In the genomic region with DNA sequence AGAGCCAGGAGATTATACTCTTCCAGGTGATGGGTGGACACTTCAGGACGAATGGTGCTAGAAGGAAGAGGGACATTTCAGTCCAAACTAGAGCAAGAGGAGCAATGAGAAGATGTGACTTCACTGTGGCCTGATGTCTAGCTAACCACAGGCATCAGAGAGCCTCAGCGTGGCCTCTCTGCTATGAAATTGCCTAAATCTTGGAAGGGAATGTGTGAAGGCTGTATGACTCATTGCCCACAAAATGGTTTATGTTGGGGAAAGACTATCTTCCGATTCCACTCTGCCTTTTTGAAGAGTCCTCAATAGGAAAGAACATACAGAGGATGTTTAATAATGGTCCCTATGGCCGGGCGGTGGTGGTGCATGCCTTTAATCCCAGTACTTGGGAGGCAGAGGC, we compare ENCODE assay signal across 28 mouse cellular contexts. TPM values are rescaled to one million over a fixed set of nuclear protein-coding genes. Genes with fewer than 3 reads are reported as not detected.
"Had no signal": no experiment of that assay in that cellular context is flagged by ENCODE, and none has a peak within 500 bp of the region (broad histone marks: within the 10 kb centered on the region; RNA-seq: fewer than 3 reads in every experiment).

No protein-coding gene starts in this region.

- ATAC-seq: hindbrain, postnatal 0 days; intestine, embryonic 16.5 days had no signal

- H3K4me1 ChIP-seq: limb, embryonic 12.5 days had no signal

- H3K4me3 ChIP-seq: heart, adult 2 months; heart, embryonic 13.5 days; heart, embryonic 15.5 days; hindbrain, embryonic 13.5 days; hindbrain, embryonic 15.5 days; kidney, embryonic 15.5 days; left cerebral cortex, adult 2 months; limb, embryonic 10.5 days; limb, embryonic 12.5 days; liver, embryonic 13.5 days; liver, embryonic 15.5 days had no signal

- H3K27ac ChIP-seq: heart, adult 2 months; heart, embryonic 13.5 days; heart, embryonic 15.5 days; hindbrain, embryonic 13.5 days; hindbrain, embryonic 15.5 days; hindbrain, postnatal 0 days; kidney, embryonic 15.5 days; kidney, postnatal 0 days; left cerebral cortex, adult 2 months; limb, embryonic 10.5 days; limb, embryonic 12.5 days; liver, embryonic 13.5 days; liver, embryonic 15.5 days had no signal

- DNase-seq: gastrocnemius, postnatal 14 days; gastrocnemius, postnatal 36 days; heart, adult 11 months; heart, adult 2 months; heart, postnatal 14 days; heart, postnatal 36 days; kidney, adult 11 months; kidney, adult 2 months; kidney, adult 9 months; kidney, postnatal 14 days; kidney, postnatal 36 days; layer of hippocampus, adult 9-11 months; layer of hippocampus, postnatal 36 days; liver; liver, embryonic 13.5 days had no signal

- H3K36me3 ChIP-seq: heart, embryonic 13.5 days; heart, embryonic 15.5 days; hindbrain, embryonic 13.5 days; hindbrain, embryonic 15.5 days; kidney, embryonic 15.5 days; limb, embryonic 10.5 days; limb, embryonic 12.5 days; liver, embryonic 13.5 days; liver, embryonic 15.5 days had no signal

- H3K27me3 ChIP-seq: hindbrain, embryonic 13.5 days; hindbrain, embryonic 15.5 days; kidney, embryonic 15.5 days; limb, embryonic 12.5 days; liver, embryonic 13.5 days had no signal

RNA-seq across cellular contexts. Expression of gene Myh3, which starts 1.3 kb away (rescaled TPM):
- polyA plus RNA-seq: gonadal fat pad, adult 2 months; heart, adult 2 months had no signal
